Mouse (Mus musculus): Measurements from ENCODE around the gene Lnx1.
A peak's percentile ranks its signal among the peaks of the same experiment; 100 is the strongest.

The Lnx1 gene

GRCm38 (mm10) chr5:74702766-74703165 is at the start of gene Lnx1:
Gene Lnx1, minus strand, starts transcription at chr5:74702912.
- no peak for DNase-seq (ENCODE audit: low spot score)

DNA sequence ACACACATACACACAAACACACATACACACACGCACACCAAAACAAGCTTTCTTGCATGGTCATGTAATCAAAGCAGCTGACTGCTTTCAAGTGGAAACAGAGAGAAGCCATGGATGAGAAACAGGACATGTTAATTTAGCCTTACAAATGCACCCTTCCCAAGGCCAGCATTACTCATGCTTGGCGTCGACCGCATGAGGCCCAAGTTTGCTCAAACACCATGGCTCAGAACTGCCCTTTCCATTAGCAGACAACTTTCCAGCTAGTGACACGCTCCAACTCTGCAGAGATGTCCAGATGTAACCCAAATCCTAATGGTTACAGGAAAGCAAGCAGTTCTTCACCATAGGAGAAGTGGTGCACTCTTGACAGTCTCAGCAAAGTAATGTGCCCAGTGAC is 47.8 kb upstream of the Lnx1 start:
- no peak for DNase-seq (ENCODE audit: low spot score)

GRCm38 (mm10) chr5:74747476-74747875 is 44.8 kb upstream of the Lnx1 start:
- DNase-seq (ENCODE audit: low spot score): no peak

GRCm38 (mm10) chr5:74740951-74741350 is 38.2 kb upstream of the Lnx1 start:
- no peak for DNase-seq (ENCODE audit: low spot score)

DNA sequence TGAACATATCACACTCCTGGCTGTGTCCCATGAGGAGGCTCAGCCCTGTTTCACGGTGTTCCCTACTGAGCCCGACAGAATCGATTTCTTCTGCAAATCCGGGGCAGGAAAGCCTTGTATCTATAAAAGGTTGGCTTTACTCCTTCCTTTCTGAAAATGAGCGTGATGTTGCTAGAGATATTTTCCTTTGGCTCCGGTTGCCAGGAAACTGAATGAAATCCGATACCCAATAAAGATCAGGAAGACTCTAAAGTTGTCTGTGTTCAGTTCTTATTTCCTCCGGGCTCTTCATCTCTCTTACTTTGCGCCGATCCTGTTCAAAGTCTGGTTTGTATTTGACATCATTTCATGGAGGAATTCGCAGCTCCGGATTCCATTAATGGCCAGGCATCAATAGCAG is 36.7 kb upstream of the Lnx1 start:
- DNase-seq (ENCODE audit: low spot score): no peak

GRCm38 (mm10) chr5:74738312-74738711 is 35.6 kb upstream of the Lnx1 start:
- no peak for DNase-seq (ENCODE audit: low spot score)

DNA sequence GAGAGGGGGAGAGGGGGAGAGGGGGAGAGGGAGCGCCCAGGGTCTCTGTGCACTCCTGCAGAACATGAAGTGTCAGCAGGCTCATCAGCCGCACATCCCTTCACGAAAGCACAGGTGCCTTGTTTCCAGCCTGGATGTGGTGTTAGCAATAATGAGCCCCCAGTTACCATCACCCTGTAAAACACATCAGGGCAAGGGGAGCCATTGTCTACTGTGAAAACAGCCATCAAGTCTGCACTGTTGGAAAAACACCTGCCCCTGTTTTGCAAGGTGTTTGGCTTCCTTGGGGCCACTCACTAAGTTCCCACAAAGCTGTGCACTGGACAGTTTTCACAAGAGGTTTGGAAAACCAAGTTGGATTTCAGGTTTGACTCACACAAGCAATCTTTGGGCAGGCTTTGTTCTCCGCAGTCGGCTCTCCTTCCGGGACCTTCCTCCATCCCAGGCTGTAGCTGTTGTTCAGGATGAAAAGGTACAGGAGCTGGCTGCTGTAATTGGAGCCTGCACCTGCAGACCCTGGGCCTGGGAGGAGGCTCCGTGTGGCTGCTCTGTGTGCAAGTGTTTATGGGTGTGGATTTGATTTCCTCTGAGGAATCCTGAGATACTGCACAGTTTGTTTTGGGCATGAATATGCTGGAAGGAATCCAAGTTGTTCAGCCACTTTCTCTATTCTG is 31.3 kb upstream of the Lnx1 start:
- no peak for DNase-seq (ENCODE audit: low spot score)

DNA sequence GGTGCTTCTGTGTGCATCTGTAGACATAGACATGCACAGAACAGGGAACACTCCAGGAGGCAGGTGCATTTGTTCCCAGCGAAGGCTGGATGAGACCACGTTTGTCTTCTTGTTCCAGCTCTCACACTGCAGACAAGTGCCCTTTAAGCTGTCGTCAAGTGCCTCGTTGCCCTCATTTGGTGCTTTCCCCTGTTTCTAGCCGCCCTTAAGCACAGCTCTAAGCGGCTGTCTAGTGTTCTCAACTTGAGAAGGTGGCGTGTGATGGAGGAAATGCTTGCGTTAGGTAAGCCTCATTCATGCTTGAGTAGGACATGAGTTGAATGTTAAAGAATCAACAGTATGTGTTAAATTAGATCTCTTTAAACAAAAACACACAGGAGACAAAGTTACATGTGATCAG is 29.9 kb upstream of the Lnx1 start:
- DNase-seq (ENCODE audit: low spot score): no peak

DNA sequence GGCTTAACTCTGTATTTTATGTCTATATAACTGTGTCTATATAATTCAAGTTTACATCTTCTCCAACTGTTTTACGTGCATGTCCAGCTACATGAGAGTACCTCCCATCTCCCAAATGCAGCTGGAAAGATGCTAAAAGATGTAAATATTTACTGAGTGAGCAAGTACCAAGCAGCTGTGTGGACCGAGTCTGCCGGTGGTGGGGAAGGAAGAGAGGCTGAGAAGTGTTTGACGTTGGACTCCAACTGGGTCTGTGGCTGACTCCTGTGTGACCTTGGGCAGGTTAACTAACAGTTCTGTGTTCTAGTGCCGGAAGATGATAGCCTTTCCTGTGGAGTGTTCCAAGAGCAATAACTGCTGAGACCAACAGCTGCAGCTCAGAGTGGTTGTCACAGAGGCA is 27.9 kb upstream of the Lnx1 start:
- DNase-seq (ENCODE audit: low spot score): no peak

- no peak for DNase-seq (ENCODE audit: low spot score)
These were observed 26.9 kb upstream of the Lnx1 start for GRCm38 (mm10) chr5:74729567-74729966.

GRCm38 (mm10) chr5:74728186-74728585 is 25.5 kb upstream of the Lnx1 start:
- DNase-seq (ENCODE audit: low spot score): no peak

GRCm38 (mm10) chr5:74727319-74727718 is 24.6 kb upstream of the Lnx1 start:
- DNase-seq (ENCODE audit: low spot score): no peak

GRCm38 (mm10) chr5:74725541-74725940 is 22.8 kb upstream of the Lnx1 start:
- no peak for DNase-seq (ENCODE audit: low spot score)

DNA sequence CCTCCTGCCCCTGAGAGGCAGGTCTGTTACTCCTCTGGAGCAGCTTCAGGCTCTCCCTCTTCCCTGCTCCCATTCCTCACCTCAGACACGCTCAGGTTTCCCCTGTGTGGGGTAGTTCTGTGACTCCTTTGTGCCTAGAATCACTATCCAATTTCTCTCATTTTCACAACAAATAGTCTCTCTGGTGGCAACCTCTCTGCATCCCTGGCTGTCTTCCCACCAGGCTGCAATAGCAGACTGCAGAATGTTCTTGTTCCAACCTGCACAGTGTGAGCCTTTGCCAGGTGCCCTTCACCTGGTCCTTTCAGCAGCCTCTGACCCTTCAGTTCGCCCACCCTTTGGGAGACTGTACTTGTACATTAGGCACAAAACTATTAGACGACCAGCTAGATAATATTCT is 19.1 kb upstream of the Lnx1 start:
- DNase-seq (ENCODE audit: low spot score): no peak

DNA sequence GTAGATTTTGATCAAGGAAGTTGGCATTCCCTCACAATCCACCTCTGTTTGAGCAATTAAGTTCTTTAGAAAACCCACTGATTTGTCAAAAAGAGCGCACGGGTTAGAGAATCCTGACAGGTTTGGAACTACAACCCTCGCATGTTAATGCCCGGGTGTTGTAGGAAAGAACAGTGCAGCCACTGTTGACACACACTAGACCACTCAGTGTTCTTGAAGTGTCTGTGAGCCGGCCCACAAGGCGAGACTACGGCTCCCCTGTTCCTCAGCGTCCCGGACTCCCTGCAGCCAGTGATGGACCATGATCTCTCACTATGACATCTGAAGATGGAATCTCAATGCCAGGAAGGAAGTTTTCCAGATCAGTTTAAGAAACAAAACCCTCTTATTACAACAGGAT is 17.9 kb upstream of the Lnx1 start:
- DNase-seq (ENCODE audit: low spot score): no peak

GRCm38 (mm10) chr5:74716165-74716564 is 13.5 kb upstream of the Lnx1 start:
- no peak for DNase-seq (ENCODE audit: low spot score)

GRCm38 (mm10) chr5:74712811-74713210 is 10.1 kb upstream of the Lnx1 start:
- no peak for DNase-seq (ENCODE audit: low spot score)

- no peak for DNase-seq (ENCODE audit: low spot score)
These were observed 9.3 kb upstream of the Lnx1 start for GRCm38 (mm10) chr5:74711988-74712387.

DNA sequence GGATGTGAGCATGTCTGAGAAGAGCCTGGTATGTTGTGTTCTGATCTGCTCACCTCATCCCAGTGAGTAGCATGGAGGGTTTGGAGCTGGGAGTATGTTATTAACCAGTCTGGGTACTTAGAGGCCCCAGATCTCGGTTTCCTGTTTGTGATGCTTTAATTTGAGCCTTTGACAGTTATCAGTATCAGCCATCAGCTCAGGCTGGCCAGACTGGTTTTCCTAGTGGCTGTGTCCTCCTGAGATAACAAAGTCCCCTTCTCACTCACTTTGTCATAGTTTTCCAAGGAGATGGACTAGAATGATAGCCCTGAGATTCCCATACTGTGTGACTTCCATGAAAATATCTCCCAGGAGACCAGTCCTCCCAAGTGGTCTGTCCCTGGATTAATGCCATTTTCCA is 8.3 kb upstream of the Lnx1 start:
- DNase-seq (ENCODE audit: low spot score): no peak

DNA sequence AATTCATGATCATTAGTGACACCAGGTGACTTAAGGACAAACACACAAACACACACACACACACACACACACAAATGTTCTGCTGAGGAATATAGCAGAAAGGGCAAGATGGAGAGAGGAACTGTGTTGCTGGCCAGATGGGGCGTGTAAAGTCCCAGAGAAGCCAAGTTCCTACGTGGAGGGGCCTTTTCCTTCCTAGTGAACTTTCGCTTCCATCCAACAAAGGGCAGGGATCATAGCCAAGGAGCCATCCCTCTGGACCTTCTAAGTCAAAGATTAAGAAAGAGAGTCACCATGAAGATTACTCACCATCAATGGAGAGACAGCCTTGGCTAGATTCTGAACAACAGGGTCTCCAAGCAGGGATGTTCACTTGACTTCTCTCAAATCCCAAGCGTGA is 7.5 kb upstream of the Lnx1 start:
- DNase-seq (ENCODE audit: low spot score): no peak

DNA sequence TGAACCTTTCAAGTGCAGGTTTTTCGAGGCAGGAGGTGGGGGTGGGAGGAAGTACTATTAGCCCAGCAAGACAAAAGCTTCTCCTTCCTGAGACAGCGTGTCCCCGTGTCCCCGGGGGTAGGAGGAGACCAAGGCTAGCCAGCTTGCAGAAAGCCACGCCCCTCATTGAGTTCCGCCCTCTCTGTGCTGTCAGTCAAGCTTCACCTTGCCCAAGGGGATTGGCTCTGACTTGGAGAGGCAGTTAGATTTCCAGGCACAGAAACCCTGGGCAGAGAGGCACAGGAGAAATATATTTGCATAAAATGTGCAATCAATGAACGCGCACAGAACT is 1.7 kb upstream of the Lnx1 start:
- peak; percentile 61 for DNase-seq (ENCODE audit: low spot score)

DNA sequence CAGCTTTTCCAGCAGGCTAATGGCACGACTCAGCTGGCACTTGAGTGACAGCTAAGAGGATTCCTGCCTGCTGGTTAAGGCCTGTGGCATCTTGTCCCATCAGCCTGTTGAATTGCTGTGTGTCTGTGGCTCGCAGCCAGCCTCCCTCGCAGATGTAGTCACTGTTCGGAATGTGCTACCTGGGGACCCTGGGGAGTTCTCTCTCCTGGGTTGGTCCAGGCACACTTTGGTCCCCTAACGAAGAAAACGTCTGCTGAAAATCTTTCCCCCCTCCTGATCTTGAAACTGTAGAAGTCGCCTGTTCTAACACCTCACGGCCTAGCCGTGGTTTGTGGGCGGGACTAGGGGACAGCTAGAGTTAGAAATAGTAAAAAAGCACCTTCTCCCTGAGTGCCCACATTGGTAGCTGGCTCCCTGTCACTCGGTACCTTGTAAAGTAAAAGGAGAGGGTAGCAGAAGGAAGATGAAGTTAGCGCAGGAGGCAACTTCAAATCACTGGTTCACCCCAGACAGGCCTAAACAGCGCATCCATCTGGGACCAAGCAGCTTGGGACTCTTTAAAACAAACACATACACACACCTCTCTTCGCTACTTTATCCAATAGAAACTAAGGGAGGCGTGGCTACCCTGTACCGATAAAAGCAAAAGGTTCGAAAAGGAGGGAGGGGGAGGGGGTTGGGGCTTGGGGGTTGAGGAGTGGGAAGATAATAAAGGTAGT is 1.2 kb upstream of the Lnx1 start:
- DNase-seq (ENCODE audit: low spot score): no peak

DNA sequence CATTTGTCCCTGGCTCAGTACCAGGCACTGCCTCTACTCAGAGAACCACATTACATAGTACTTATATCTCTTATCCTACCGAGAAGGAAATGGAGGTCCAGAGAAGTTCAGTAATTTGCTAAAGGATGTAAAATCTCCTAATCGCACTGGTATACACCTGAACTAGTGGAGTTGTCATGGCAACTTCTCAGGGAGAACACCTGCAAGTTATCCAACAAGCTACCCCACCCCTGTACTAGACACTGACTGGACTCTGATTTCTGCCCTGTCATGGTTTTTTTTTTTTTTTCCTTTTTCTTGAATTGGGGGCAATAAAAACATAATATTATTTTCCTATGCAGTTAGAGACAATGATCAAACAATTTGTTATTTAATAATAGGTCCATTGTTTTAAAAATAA is 1.8 kb downstream of the Lnx1 start:
- no peak for DNase-seq (ENCODE audit: low spot score)

GRCm38 (mm10) chr5:74699673-74700072 is 3.0 kb downstream of the Lnx1 start:
- no peak for DNase-seq (ENCODE audit: low spot score)

Data from c-Kit-positive CD71-positive TER-119-positive erythroid progenitor cells, embryonic 14.5 days (primary cell).